Mouse (Mus musculus): Measurements from ENCODE around the gene Tecta.
A peak's percentile ranks its signal among the peaks of the same experiment; 100 is the strongest.

Tecta gene

DNA sequence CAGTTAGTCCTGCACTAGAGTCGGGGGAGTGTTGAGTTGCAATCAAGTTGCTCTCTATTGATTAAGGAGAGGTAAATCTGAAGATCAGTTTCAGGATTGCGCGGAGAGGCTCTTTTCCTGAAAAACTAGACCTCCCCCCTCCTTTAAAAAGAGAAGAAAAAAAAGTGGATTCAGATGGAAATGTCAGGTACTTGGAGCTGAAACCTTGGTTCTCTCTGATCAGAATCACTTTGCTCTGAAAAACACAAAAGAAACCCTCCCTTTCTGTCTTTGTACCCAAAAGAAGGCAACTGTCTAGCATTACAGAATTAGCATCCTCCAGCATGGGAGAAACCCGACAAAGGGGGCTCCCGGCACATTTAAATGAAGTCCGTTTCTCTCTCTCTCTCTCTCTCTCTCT is at the start of gene Tecta:
Tecta (minus strand) TSS at position 101 of the 400 bp plus-strand sequence.
- DNase-seq (ENCODE audit: low read depth) = no peak

DNA sequence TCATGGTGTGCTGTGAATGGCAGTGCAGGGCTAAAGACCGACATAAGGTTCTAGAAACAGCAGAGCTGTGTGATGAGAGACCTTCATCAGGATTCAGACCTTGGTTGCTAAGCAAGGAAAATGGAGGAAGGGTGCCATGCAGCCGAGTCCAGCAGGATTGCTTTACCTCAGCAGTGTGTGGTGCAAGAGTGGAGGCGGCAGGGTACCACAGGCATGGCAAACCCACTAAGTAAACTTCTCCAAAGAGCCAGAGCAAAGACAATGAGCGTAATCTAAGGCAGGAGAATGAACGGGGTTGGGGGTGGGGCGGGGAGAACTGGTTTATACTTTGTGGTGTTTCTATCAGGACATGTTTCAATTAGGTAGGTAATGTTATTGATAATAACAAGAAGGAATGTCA is 49.3 kb upstream of the Tecta start:
- no peak for DNase-seq (ENCODE audit: low read depth)

DNA sequence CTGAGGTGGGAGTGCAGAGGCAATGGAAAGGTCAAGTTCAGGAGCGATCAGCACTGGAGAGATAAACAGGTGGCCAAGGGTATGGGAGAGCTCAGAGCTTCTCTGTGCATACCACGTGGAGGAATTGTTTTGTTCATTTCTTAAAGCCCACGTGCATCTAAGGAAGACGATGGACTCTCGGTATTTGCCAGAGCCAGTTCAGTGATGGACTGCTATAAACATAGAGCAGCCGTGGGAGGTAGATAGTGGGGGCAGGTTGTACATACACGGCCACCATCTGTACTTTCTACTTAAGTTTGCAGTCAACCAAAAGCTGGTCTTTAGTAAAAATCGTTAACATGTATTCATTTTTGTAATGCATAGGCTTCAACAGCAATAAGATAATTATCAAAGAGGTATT is 42.4 kb upstream of the Tecta start:
- no peak for DNase-seq (ENCODE audit: low read depth)

DNA sequence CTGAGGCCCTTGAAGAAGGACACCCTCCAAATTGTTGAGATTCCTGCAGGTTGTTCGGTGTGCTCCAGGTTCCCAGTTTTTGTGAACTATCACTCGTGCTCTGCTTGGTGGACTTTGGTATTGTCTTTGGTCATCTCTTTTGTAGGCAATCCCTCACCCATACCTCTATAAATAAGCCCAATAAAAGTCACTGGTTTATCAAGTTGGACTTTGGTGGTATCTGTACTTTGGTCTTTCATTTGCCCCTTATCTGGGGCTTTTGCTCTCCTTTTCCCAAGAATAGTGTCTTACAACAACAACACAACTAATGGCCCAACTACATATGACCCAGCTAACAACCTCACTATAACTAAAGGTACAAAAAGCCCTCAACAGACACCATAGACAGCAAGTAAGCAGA is 41.5 kb upstream of the Tecta start:
- no peak for DNase-seq (ENCODE audit: low read depth)

DNA sequence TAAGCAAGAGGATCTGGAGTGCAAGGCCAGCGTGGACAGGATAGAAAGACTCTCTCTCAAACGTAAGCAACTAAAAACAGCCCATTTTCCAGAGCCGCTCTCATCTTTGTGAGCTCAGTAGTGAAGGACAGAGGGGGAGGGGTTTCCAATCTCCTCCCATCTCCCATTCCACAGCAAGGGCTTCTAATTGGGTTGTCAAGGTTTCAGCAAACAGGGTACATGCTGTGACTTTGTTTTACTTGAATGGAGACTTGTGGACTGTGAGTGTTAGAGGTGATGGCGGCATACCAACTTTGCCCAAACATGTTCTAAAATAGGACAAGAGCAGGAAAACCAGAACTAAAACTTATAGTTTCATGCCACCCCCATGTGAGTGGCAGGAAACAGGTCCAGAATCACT is 39.7 kb upstream of the Tecta start:
- no peak for DNase-seq (ENCODE audit: low read depth)

DNA sequence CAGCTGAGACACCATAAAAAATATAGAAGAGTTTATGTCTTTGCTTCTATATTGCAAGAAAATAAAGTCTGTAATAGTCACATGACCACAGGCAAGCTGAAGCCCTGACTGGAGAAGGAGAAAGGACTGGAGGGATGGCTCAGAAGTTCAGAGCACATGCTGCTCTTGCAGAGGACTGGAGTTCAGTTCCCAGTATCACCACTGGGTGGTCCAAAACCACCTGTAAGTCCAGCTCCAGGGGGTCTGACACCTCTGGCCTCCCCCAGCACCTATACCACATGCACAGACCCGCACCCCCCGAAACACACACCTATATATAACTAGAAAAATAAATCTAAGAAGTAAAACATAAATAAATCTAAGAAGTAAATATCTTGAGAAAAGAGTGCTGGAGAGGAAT is 32.4 kb upstream of the Tecta start:
- peak; percentile 24 for DNase-seq (ENCODE audit: low read depth)

DNA sequence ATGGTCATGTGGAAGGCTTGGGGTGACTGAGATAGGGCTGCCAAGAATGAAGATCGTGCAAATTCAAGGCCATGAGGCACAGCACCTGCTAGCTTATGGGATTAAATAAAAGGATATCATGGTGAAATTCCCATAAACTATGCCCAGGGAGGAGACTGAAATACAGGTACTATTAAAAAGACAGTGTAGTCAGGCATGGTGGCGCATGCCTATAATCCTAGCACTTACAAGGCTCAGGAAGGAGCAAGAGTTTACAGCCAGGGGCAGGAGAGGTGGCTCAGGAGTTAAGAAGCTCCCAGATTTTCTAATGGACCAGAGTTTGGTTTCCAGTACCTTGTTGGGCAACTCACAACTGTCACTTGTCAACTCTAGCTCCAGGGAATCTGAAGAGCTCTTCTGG is 31.9 kb upstream of the Tecta start:
- no peak for DNase-seq (ENCODE audit: low read depth)

DNA sequence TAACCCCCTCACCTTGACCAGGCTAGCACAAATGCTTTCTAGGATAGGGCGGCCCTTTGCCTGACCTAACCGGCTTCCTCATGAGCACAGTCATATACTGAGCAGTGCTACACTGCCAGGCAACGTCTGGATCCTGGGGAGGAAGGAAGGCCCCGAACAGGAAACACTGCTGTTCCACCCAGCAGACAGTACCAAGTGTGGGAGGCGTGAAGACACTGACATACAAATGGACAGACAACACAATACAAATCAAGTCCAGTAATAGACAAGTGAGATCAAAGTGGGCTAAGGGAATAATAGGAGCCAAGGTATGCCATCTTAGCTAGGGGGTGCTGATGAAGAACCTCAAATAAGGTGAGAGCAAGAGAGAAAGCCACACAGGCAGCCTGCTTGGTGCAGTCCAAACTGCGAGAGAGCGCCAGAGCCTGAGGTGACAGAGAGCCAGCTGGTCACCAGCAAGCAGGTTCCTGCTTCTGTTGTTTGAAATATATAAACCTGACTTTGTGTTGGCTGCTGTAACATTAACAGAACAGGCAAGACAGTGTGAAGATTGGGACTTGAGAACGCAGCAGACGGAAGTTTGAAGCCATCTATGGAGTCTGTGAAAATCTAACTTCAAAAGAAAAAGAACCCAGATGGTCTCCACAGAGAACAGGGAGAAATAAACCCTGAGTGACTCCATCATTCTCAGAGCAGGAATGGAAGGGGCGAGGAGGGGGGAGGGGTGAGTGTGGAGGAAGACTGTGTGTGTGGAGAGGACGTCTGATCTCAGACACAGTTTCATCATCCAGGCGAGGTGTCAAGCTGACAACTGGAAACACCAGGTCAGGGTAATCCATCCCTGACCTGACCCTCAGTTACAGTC is 28.6 kb upstream of the Tecta start:
- peak; percentile 77 for DNase-seq (ENCODE audit: low read depth)

DNA sequence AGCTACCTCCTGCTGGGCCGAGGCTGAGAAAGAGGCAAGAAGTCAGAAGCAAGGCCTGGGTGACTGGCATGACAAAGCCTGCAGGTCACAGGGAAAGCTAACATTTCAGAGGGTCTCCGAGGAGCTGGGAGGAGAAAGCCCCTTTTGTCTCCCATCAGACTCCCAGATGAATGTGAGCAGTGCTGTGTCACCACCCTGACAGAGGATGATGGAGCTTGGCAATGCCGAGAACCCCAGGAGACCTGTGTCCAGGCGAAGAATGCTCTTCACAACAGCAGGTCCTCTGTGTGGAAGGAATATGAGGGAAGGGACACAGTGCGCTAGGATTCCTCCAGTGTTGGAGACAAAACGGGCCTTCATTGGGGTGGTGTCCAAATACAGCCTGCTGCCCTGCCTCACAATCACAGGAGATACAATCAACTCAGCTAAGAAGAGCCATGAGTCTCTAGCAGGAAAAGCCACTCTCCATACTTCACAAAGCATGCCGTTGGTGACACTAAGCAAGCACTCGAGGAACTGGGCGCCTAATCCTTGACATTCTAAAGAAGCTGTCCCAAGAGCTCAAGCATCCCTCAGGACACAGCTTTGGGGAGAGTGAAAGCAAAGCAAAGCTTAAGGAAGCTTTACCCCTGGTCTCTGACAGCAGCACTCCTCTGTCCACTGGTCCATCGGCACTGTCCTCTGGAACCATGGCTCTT is 27.1 kb upstream of the Tecta start:
- DNase-seq (ENCODE audit: low read depth) = no peak

DNA sequence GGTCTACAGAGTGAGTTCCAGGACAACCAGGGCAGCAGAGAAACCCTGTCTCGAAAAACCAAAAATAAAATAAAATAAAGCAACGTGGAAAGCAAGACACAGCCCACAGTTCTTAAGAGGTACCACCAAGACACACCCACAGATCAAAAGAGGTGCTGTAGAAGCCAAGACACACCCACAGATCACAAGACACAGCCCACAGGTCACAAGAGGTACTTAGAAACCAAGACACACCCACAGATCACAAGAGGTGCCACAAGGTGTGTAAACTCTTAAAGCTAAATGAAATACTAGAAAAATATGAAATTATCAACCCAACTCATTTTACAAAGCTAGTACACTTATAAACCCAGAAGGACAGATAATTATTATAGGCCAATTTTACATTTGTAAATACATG is 23.9 kb upstream of the Tecta start:
- peak; percentile 69 for DNase-seq (ENCODE audit: low read depth)

DNA sequence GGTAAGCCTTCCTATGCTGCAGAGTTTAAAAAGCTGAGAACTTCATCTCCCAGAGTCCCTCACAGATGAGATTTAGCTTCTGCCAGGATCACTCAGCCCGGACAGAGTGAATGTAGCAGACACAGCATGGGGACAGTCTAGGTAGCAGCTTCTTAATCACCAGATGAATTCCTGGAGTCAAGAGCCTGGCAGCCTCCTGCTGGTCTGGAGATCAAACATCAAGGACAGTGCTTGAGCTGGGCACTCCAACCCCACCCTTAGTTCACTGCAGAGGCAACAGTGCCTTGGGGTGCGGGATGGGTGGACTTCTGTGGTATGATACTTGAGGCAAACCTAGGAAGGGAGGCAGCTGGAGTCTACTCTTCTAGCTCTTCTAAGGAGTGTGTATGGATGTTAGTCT is 20.0 kb upstream of the Tecta start:
- no peak for DNase-seq (ENCODE audit: low read depth)

DNA sequence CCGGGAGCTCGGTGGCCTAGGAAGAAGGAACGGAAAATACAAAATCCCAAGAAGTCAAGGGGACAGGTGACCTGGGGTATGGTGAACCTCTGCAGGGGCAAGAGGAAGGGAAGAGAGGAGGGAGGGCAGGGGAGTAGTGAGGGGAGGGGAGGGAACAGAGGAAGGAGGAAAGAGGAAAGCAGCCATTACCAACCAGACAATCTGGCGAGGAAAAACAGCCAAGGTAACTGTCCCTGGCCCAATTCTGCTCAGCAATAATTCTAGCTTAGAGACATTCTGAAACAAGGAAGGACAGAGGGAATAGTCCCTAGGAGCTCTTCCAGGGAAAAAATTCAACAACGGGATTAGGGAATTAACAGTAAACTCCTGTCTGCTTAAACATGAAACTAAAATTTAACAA is 19.1 kb upstream of the Tecta start:
- DNase-seq (ENCODE audit: low read depth) = no peak

DNA sequence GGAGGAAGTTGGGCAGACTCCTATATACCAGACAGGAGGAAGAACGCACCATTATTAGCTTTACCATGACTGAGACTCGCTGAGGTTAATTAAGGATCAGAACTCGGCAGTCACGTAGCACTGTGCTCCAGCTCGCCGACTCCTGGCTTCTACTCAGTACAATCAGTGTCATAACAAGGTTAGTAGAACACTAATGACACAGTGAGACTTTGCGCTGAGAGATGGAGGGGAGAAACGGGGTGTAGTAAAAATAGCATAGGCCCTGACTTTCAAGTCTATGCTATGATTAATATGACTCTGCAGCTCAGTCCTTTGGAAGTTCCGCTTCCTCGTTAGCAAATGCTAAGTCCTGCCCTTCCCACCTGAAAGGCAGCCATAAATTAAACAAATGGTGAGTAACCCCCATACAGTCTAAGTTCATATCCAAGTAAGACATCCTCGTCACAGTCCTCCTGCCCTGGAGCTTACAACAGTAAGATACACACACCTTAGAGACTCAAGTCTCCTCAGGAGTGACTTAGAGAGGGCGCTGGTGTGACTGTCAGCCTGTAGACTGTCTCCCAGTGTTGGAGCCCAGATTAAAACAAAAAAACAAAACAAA is 17.7 kb upstream of the Tecta start:
- no peak for DNase-seq (ENCODE audit: low read depth)

DNA sequence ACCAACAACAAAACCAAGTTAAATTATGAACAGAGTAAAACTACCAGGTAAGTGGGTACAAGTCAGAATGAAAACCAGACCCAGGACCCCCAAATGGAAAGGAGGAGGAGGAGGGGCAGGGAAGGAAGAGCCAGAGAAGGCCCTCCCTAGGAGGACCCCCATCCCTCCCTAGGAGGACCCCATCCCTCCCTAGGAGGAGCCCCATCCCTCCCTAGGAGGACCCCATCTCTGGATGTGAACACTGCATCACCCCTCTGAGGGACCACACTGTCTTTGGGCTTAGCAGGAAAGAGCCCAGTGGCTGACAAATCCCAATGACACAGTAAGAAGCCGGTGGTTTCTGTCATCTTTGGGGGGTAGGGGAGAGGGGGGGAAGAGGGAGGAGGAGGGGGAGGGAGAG is 15.5 kb upstream of the Tecta start:
- no peak for DNase-seq (ENCODE audit: low read depth)

DNA sequence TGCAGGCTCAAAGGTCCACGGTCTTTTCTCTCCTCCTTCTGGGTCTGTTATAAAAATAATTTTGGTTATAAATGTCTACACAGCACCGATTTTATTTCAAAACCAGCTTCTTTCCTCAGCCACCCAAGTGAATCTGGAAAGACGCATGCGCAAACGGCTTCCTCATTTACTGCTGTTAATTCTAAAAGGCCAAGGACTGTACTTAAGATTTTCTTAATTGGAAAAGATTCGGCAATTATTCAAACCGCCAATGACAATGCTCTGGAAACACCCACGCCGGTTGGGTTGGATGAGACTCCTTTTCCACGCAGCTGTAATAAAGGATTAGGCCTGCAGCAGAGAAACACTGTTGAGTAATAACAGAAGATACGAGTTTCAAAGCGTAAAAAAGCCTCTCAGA is 13.6 kb upstream of the Tecta start:
- no peak for DNase-seq (ENCODE audit: low read depth)

DNA sequence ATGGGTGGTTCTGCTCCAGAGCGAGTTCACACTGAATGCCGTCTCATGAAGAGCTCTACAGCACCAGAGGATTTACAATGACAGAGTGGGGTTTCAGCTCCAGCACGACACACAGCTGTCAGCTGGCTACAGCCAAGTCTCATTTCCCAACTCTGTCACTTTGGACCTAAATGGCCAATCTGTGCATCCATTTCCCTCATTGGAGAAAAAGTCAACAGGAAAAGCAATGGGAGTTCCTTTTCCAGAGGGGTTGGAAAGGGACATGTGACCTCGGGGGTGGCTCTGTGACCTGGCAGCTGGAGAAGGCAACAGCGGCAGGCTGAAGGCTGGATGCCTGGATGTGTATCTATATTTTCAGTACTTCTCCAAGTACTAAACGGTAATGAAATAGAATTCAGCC is 11.6 kb upstream of the Tecta start:
- no peak for DNase-seq (ENCODE audit: low read depth)

DNA sequence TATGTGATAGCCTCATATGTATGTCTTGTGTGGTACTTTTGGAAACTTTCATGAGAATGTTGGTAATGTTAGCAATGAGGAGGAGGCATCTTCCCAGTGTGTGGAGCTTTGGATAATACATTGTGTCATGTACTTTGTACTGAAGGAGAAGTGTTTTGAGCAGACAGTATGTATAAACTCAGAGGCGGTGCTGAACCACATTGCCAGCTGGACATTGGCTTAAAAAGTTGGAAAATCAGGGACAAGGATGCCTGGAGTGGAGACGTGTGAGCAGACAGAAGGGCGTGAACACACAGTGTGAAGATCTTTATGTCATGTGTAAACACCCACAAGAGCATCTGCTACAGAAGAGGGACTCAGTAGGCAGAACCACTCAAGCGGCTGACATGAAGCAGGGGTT is 6.0 kb upstream of the Tecta start:
- no peak for DNase-seq (ENCODE audit: low read depth)

DNA sequence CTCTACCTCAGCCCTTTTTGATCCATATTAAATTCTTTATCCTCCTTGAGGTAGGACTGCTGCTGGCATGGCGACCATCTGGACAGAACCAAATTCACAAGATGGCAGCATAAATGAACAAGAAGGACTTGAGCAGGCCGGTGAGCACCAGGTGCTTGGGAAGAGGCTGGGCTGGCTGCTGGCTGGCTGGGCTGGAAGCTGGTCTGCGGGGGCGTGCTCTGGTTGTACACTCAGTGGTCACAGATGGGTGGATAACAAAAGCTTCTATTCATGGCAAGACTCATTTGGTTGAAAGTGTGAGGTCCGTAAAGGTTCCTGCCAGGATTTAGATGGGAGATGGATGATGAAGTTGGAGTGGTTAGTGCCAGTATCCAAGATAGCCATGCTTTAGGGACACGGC is 1.8 kb upstream of the Tecta start:
- no peak for DNase-seq (ENCODE audit: low read depth)

DNA sequence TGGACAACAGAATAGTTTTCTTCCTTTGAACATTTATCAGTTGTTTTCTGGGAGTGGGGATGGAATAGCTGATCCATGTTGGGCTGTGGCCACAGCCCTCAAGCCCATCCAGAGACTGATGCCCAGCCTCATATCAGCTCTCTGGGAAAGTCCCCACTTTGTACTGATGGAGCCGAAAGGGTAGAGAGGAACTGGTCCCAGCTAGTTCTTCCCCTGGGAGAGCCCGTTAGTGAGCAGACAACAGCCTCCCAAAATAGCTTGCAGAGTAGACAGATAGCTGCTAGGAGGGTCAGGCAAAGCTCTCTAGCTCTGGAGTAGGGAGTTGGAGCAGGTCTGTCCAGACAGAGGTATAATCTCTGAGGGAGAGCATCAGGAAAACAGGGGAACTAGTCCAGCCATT is 3.6 kb downstream of the Tecta start:
- DNase-seq (ENCODE audit: low read depth) = no peak

DNA sequence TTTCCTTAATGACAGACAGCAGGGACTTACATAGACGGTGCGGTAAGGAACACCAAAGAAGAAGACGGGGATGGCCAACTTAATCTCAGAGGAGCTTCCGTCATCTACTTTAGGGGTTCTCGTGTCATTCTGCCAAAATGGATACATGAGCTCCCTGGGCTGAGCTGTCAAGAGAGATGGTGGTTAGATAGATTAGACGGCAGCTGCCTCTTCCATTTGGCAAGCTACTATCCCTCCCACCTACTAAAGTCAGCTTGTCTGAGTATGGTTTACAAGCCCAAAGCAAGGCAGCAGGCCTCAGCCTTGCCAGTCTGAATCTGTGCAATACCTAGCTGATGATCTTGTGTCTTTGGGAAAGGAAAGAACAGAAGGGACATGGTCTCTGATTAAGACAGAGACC is 4.8 kb downstream of the Tecta start:
- DNase-seq (ENCODE audit: low read depth) = no peak

DNA sequence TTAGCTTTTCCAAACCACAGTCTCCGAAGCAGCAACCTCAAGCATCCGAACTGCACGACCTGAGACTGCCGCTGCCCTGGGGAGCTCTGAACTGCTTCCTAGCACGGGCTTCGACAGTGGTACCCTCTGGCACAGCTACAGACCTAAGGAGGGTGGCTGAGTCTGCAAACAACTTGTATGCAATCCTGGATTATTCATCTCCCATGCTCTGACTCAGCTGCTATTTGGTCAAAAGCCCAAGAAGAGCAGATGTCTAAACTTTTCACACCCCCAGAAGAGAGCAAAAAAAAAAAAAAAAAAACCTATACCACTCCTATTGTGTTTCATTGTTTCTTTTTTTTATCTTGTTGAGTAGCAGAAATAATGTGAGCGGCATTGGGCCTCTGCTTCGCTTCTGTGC is 5.4 kb downstream of the Tecta start:
- no peak for DNase-seq (ENCODE audit: low read depth)

DNA sequence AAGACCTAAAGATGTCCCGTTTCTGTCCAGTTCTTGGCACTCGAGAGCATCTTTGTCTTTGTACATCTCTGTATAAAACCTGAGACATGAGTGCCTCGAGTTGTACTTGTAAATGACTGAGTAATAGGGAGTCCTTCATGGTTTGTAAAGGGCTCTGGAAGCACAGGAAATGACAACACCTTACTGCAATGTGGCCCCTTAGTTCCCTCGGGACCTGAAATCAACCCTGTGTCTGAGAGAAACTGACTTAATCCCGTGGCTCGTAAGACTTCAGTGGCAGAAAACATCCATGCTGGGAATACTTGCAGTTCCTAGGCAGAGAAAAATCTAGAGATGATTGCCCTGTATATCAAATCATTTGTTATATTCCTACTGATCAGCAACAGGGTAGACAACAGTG is 6.8 kb downstream of the Tecta start:
- DNase-seq (ENCODE audit: low read depth) = no peak

DNA sequence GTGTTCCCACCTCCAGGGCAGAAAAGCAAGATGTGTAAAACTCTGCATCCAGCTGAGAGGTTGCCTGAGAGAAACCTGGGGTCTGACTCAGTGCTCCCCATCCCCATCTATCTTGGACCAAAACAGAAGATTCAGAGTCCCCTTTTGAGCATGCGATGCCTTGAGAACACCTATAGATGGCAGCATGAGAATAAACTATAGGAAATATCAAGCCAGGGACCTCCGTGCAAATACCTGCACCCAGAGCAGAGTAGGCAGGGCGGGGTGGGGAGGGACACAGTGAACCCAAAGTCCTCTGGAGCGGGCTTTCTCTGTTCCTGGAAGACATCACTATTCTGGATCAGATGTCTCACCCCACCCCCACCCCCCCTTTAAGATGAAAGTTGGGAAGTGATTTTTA is 11.2 kb downstream of the Tecta start:
- DNase-seq (ENCODE audit: low read depth) = peak; percentile 50
